Mouse (Mus musculus) midbrain, postnatal 0 days (tissue): Measurements from ENCODE around the gene Tbc1d8b. TPM values are rescaled to one million over a fixed set of nuclear protein-coding genes. Genes with fewer than 3 reads are reported as not detected.
A peak's percentile ranks its signal among the peaks of the same experiment; 100 is the strongest.

Experiments
- ATAC-seq: fragments of 200-750 bp; cut with Nextera tagmentation; 2 replicates; pipeline ENCODE4 v1.8.0; 2017; ENCODE audit warnings: moderate number of reproducible peaks, mild to moderate bottlenecking, moderate TSS enrichment, moderate library complexity; ENCODE audit not compliant: low FRiP score
- DNase-seq: peaks from one replicate; pipeline ENCODE4 v3.0.0-alpha.2; 2015; ENCODE audit warnings: low spot score
- H3K27ac ChIP-seq: fragments of 300-500 bp; sonication (generic); 2 replicates; pipeline ENCODE4 v1.5.1; 2014; ENCODE audit warnings: low read depth, mild to moderate bottlenecking, low read length, mixed read lengths
- H3K27me3 ChIP-seq: fragments of 300-500 bp; sonication (generic); 2 replicates; pipeline ENCODE4 v1.6.1; 2014; ENCODE audit warnings: low read length, control low read depth, mixed read lengths; ENCODE audit not compliant: insufficient read depth
- H3K36me3 ChIP-seq: fragments of 300-500 bp; sonication (generic); 2 replicates; pipeline ENCODE4 v1.6.1; 2014; ENCODE audit warnings: low read length, control low read depth, mixed read lengths; ENCODE audit not compliant: insufficient read depth
- H3K4me1 ChIP-seq: fragments of 300-500 bp; sonication (generic); 2 replicates; pipeline ENCODE4 v1.6.1; 2014; ENCODE audit warnings: mild to moderate bottlenecking, control low read depth, antibody characterized with exemption, low read length, mixed read lengths; ENCODE audit not compliant: insufficient read depth
- H3K4me2 ChIP-seq: fragments of 300-500 bp; sonication (generic); 2 replicates; pipeline ENCODE4 v1.6.1; 2014; ENCODE audit warnings: low read depth, mild to moderate bottlenecking, low read length, mixed read lengths; ENCODE audit not compliant: poor library complexity, severe bottlenecking
- H3K4me3 ChIP-seq: fragments of 300-500 bp; sonication (generic); 2 replicates; pipeline ENCODE4 v1.5.1; 2014; ENCODE audit warnings: low read depth, mild to moderate bottlenecking, low read length, moderate library complexity
- H3K9ac ChIP-seq: fragments of 300-500 bp; sonication (generic); replicated peaks from 2 replicates; pipeline ENCODE4 v1.6.1; 2014; ENCODE audit warnings: mild to moderate bottlenecking, low read length, moderate library complexity, mixed read lengths; ENCODE audit not compliant: poor library complexity, severe bottlenecking
- H3K9me3 ChIP-seq: fragments of 300-500 bp; sonication (generic); 2 replicates; pipeline ENCODE4 v1.6.1; 2016; ENCODE audit warnings: low read length, control low read depth
- CTCF ChIP-seq: IDR thresholded peaks from 2 replicates; pipeline ENCODE4 v1.5.1; 2016; ENCODE audit warnings: antibody characterized with exemption, mild to moderate bottlenecking
- WGBS: fragments of 180-500 bp; shearing (Covaris S2); extraction: QIAGEN DNeasy Blood & Tissue Kit; methylation state at CpG from one replicate; pipeline ENCODE4 v1.1.7; 2014; 5-methylcytosine and 5-hydroxymethylcytosine counted together
- polyA plus RNA-seq: library from polyadenylated mRNA; unstranded; fragments of >200 nt; fragmentation: Nextera tagmentation; extraction: Ambion mirVana; gene quantifications from 2 replicates; pipeline ENCODE4 v1.2.1, GENCODE M21; 2015
- total RNA-seq: library from RNA; depleted of rRNA; stranded (reverse); fragments of >200 nt; gene quantifications from 2 replicates; pipeline ENCODE4 v1.2.3, GENCODE M21; 2014

Gene Tbc1d8b
- total and polyA plus RNA-seq, 2 experiments from 2014 or later, result 0.27 to 0.71 TPM

DNA sequence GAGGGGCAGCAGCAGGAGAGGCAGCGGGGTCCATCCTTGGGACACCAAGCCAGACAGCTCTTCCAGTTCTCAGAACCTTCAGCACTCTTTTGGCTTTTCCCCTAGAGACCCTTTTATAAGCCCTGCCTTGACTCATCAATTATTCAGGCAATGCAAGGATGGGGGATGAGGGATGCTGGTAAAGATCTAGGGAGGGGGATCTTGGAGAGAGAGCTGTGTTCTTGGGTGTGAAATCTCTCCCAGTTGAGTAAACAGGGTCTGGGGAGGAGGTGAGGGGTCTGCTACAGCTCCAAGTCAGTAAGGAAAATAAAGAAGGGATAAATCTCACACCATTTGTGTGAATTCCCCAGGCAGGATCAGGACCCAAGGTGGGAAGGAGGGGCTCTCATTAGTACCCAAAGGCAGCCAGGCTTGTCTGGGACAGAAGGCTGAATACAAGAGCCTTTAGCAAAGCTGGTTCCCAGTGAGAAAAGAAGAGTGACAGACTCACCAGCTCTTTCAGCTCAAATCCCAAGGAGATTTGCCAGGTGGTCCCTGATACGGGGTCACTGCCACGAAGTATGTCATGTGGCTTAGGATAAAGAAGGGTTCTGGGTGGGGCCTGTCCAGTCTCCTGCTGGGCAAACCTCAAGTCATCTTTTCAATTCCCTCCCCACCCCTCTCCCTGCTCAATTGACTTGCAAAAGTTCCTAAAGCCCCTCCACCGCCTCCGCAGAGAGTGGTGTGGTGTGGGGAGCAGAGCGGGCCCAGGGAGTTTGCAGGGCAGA is 97.7 kb downstream of the Tbc1d8b start, which contains the start of gene Ripply1:
Gene Ripply1, minus strand, starts transcription at position 76 of the 767 bp plus-strand sequence.
- WGBS, result 23% methylated on average over 6 of the region's 6 CpGs
- no peak within 1 kb of the TSS for H3K4me2 ChIP-seq
- no peak within 1 kb of the TSS for H3K27ac ChIP-seq
- peaks cover 15% of the 10 kb centered on the region; the same call in 1 of the 2 replicates for H3K27me3 ChIP-seq
- no peak within 1 kb of the TSS for H3K9ac ChIP-seq
- no peaks in the 10 kb centered on the region for H3K4me1 ChIP-seq
- H3K36me3 ChIP-seq, result no peaks in the 10 kb centered on the region
- no peak for TF ChIP-seq CTCF
- H3K4me3 ChIP-seq, result no peak within 1 kb of the TSS
- ATAC-seq (no peak), DNase-seq (peak; percentile 1)
- H3K9me3 ChIP-seq, result no peaks in the 10 kb centered on the region

DNA sequence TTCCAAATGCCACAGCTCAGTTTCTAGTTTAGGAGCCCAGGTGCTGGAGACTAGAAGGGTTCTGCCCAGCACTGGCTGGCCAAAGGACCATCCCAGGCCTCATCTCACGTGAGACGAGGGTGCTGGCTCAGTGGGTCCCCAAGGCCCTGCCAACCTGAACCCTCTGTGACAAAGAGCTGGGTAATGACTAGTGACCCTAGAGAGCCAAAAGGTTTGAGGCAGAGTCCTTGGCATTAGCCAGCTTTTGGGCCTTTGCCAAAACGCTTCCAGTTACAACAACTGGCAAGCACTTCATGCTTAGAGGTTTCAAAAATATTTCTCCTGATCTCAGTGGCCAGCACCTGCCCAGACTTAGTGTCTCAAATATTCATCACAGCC is 98.2 kb downstream of the Tbc1d8b start:
- no peak overlapping the region for H3K4me3 ChIP-seq
- DNase-seq, result peak; percentile 6
- H3K9ac ChIP-seq, result no peak overlapping the region
- no peak overlapping the region for H3K4me2 ChIP-seq
- ATAC-seq, result no peak
- no peak overlapping the region for H3K27ac ChIP-seq
- no peaks in the 10 kb centered on the region for H3K4me1 ChIP-seq
- H3K9me3 ChIP-seq, result no peaks in the 10 kb centered on the region
- 53% methylated on average over 3 of the region's 3 CpGs for WGBS
- no peak for TF ChIP-seq CTCF
- H3K36me3 ChIP-seq, result no peaks in the 10 kb centered on the region
- H3K27me3 ChIP-seq, result peaks cover 15% of the 10 kb centered on the region; the same call in 1 of the 2 replicates

DNA sequence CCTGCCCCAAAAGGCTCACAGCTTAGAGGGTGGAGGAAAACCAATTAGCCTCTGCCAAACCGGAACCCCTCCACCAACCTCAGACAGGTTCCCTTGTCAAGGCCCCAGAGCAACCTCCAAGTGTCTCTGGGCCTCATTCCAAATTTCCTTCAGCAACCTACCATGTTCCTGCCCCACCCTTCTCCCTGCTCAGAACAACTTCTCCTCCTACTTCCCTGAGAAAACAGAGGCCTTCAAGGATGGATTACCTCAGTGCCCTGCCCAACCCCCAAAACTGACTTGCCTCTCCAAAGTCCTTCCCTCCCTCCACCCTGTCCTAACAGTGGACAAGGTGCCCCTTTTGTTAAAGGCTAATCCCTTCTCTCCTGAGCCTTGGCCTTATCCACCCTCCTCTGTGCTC is 101.0 kb downstream of the Tbc1d8b start:
- peaks cover 9% of the 10 kb centered on the region; the same call in 1 of the 2 replicates for H3K27me3 ChIP-seq
- no peak overlapping the region for H3K4me2 ChIP-seq
- no peaks in the 10 kb centered on the region for H3K36me3 ChIP-seq
- TF ChIP-seq CTCF, result no peak
- H3K4me1 ChIP-seq, result no peaks in the 10 kb centered on the region
- H3K4me3 ChIP-seq, result no peak overlapping the region
- H3K9ac ChIP-seq, result no peak overlapping the region
- DNase-seq, result no peak
- no peak for ATAC-seq
- no peak overlapping the region for H3K27ac ChIP-seq
- H3K9me3 ChIP-seq, result no peaks in the 10 kb centered on the region
- 21% methylated on average over 1 of the region's 1 CpGs for WGBS

DNA sequence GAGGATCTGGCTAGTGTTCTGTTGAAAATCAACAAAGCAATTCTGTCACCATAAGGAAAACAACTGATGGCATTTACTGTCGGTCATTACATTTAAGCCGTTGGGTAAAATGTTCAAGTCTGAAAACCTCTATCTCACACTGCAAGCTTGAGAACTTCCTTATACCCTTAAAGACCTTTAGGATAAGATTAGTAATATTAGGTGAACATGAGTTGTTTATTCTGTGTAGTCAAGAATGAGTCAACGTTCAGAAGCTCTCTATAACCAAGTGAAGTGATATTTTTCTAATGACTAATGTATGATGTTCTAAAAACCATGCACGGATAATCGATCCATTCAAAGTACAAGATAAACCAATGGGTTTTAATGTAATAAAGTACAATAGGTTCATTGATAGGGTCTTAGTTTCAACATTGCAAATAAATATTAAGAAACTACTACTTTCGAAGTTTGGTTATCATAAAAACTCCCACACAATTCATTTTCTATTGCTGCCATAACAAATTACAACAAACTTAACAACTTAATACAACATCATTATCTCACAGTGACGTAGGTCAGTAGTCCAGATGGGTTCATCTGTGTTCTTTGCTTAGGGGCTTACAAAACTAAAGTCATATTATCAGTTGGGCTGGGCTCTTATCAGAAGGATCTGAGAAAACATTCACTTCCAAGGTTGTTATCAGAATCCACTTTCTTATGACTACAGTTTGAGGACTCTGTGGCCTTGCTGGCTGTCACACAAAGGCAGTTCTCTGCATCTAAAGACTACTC is 109.5 kb downstream of the Tbc1d8b start:
- Histone ChIP-seq H3K9me3 (no peaks in the 10 kb centered on the region), H3K4me3 (no peak overlapping the region), H3K4me2 (no peak overlapping the region), H3K4me1 (no peaks in the 10 kb centered on the region), H3K36me3 (no peaks in the 10 kb centered on the region), H3K9ac (no peak overlapping the region), H3K27me3 (no peaks in the 10 kb centered on the region), H3K27ac (no peak overlapping the region)
- no peak for TF ChIP-seq CTCF
- DNase-seq (no peak), ATAC-seq (no peak)
- 86% methylated on average over 7 of the region's 7 CpGs for WGBS

DNA sequence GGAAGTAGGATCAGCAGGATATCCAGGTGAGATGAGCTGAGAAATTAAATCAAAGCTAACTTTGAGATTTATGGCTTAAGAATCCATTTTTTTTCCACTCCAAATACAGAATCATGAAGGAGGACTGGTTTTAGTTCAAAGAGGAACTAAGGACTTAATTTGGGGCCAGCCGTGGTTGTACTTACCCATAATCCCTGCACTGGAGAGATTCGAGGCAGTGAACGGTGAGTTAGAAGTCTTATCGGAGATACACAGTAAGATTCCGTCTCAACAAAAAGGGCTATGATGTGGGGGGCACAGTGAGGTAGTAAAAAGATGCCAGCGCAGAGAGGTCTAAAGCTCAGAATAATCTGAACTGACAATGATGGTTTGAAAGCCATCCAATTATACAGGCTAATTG is 111.2 kb downstream of the Tbc1d8b start:
- Histone ChIP-seq H3K9ac (no peak overlapping the region), H3K36me3 (no peaks in the 10 kb centered on the region), H3K4me1 (no peaks in the 10 kb centered on the region), H3K4me3 (no peak overlapping the region), H3K27me3 (no peaks in the 10 kb centered on the region), H3K9me3 (no peaks in the 10 kb centered on the region), H3K4me2 (no peak overlapping the region), H3K27ac (no peak overlapping the region)
- 52% methylated on average over 6 of the region's 6 CpGs for WGBS
- no peak for TF ChIP-seq CTCF
- DNase-seq (no peak), ATAC-seq (no peak)

DNA sequence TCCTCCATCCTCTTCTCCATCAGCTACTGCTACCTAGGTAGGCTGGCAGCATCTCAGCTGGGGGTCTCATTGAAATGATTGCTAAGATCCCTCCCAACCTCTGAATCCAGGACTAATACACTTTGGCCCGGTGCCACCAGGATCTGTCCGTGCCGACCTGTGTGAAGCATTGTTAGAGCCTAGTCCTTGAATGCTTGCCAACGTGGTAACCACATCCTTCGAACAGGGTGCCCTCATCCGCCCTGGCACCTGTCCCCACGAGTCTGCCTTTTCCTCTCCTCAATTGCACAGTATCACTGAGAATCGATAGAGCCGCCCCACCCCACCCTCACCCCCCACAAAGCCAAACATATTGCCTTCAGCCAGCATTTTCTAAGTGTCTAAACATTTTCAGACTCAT is 113.1 kb downstream of the Tbc1d8b start:
- no peaks in the 10 kb centered on the region for H3K4me1 ChIP-seq
- H3K27ac ChIP-seq, result no peak overlapping the region
- no peaks in the 10 kb centered on the region for H3K9me3 ChIP-seq
- ATAC-seq, result no peak
- DNase-seq, result no peak
- H3K4me2 ChIP-seq, result no peak overlapping the region
- no peaks in the 10 kb centered on the region for H3K27me3 ChIP-seq
- no peak overlapping the region for H3K4me3 ChIP-seq
- no peak overlapping the region for H3K9ac ChIP-seq
- no peaks in the 10 kb centered on the region for H3K36me3 ChIP-seq
- TF ChIP-seq CTCF, result no peak
- WGBS, result 62% methylated on average over 9 of the region's 9 CpGs
